Mouse (Mus musculus) olfactory bulb, adult 2 months (tissue): Measurements from ENCODE around the gene Hes2.

ENCODE experiments used
- CTCF ChIP-seq: fragments of 200-500 bp; IDR thresholded peaks from 2 replicates; pipeline ENCODE4 v1.5.1; 2012; ENCODE audit warnings: low read depth, mild to moderate bottlenecking, low read length, moderate library complexity; ENCODE audit not compliant: insufficient read depth
- POLR2A ChIP-seq: fragments of 200-500 bp; IDR thresholded peaks from 2 replicates; pipeline ENCODE4 v1.6.1; 2012; ENCODE audit warnings: mild to moderate bottlenecking, low read depth, low read length, moderate library complexity; ENCODE audit not compliant: insufficient read depth

GRCm38 (mm10) chr4:152170286-152170685 lies 11.6 kb downstream of the Hes2 start:
- TF ChIP-seq CTCF (no peak), POLR2A (no peak)
